Comparison of ENCODE assay signal across 8 mouse cellular contexts in genomic region chr2:71529511-71530351, GRCm38 (mm10). TPM values are rescaled to one million over a fixed set of nuclear protein-coding genes. Genes with fewer than 3 reads are reported as not detected.
DNase-seq lines count a peak whose midpoint lies in the region; ATAC-seq and TF ChIP-seq lines count a peak whose summit lies in the region.

No protein-coding gene starts in this region.

- in situ Hi-C loops in CH12.LX (cut with MboI; ENCODE audit: low pct_ligation_motif_present, low pct_unique_long_range_greater_than_20kb, low sequenced_read_pairs) = loop anchor here (5.0 to 25.0 kb wide), 2 partner anchors 72 to 242 kb away; no protein-coding TSS in a partner anchor

- TF ChIP-seq POLR2A in CH12.LX (IDR thresholded peaks at IDR 0.05; ENCODE audit: low read depth, low read length) = peak; percentile 31; the same call in 1 of the 2 replicates

- H3K4me2 ChIP-seq in CH12.LX (ENCODE audit: insufficient read depth, low read depth, poor library complexity, severe bottlenecking) = peak overlapping the region; percentile 1
- peak overlapping the region; percentile 79 for H3K4me2 ChIP-seq in heart, embryonic 15.5 days

- no peak for TF ChIP-seq EP300 in CH12.LX (IDR thresholded peaks at IDR 0.05; ENCODE audit: low read length)

- H3K79me2 ChIP-seq in CH12.LX (replicated peaks; ENCODE audit: control insufficient read depth, extremely low read depth, insufficient read depth, poor library complexity, severe bottlenecking) = no peaks in the 10 kb centered on the region

- no peak overlapping the region for H3K9ac ChIP-seq in CH12.LX (ENCODE audit: insufficient read depth, low read depth)
- peak overlapping the region; percentile 8; the same call in 1 of the 2 replicates for H3K9ac ChIP-seq in heart, embryonic 15.5 days

- under 1% methylated on average over 58 of the region's 60 CpGs for WGBS in heart, embryonic 15.5 days

- peak; percentile 44 for DNase-seq in CH12.LX (ENCODE audit: extremely low read depth)
- peak; percentile 92 for DNase-seq in adipocyte (ENCODE audit: low spot score)
- peak; percentile 11 for DNase-seq in fat pad, adult 2 months (ENCODE audit: extremely low read depth, low read depth, low spot score)
- DNase-seq in kidney, postnatal 10 days = peak; percentile 87
- peak; percentile 69 for DNase-seq in lung, postnatal 14 days
- DNase-seq in retina, postnatal 7 days (ENCODE audit: low read depth, low spot score) = peak; percentile 57
- no peak for DNase-seq in cerebellum, postnatal 36 days

- dilution Hi-C loops in CH12.LX (cut with MboI; ENCODE audit: extremely low pct_ligation_motif_present, extremely low pct_unique_long_range_greater_than_20kb, low sequenced_read_pairs) = no loop called here

- no peaks in the 10 kb centered on the region for H3K36me3 ChIP-seq in CH12.LX (replicated peaks in 1 of 2; ENCODE audit: control insufficient read depth in 1 of 2, insufficient read depth in 1 of 2, low read length in 1 of 2)
- no peaks in the 10 kb centered on the region for H3K36me3 ChIP-seq in heart, embryonic 15.5 days

- peak overlapping the region; percentile 17 to 51 (median 25) for H3K4me3 ChIP-seq in CH12.LX (replicated peaks in 1 of 3; ENCODE audit: low read depth in 2 of 3, low read length in 2 of 3, poor library complexity in 1 of 3)
- peak overlapping the region; percentile 51 for H3K4me3 ChIP-seq in heart, embryonic 15.5 days

- H3K27me3 ChIP-seq in CH12.LX (replicated peaks) = no peaks in the 10 kb centered on the region
- H3K27me3 ChIP-seq in heart, embryonic 15.5 days = peaks cover 99% of the 10 kb centered on the region

- TF ChIP-seq CTCF in CH12.LX (conservative IDR thresholded peaks at IDR 0.05 in 1 of 2, IDR thresholded peaks at IDR 0.05 in 1 of 2; ENCODE audit: low read depth in 2 of 2, low read length in 2 of 2) = no peak

- no peak overlapping the region for H3K27ac ChIP-seq in CH12.LX (ENCODE audit: insufficient read depth, low read depth)
- no peak overlapping the region for H3K27ac ChIP-seq in heart, embryonic 15.5 days

- no peak for TF ChIP-seq RAD21 in CH12.LX (IDR thresholded peaks at IDR 0.05; ENCODE audit: low read depth, low read length)

- H3K4me1 ChIP-seq in CH12.LX (ENCODE audit: control insufficient read depth in 1 of 2, insufficient read depth in 2 of 2) = peaks cover 0 to 9% of the 10 kb centered on the region in 2 experiments; a peak in 2 of 4 replicates
- H3K4me1 ChIP-seq in heart, embryonic 15.5 days (replicated peaks) = peaks cover 29% of the 10 kb centered on the region

- peak; percentile 80 for ATAC-seq in heart, embryonic 15.5 days (replicated peaks; ENCODE audit: insufficient number of reproducible peaks, insufficient read depth, low FRiP score, low read depth)

- peaks cover 23% of the 10 kb centered on the region for H3K9me3 ChIP-seq in CH12.LX (replicated peaks; ENCODE audit: low read length)
- no peaks in the 10 kb centered on the region for H3K9me3 ChIP-seq in heart, embryonic 15.5 days (replicated peaks)

TF ChIP-seq in CH12.LX, 34 proteins besides CTCF, POLR2A, EP300 and RAD21:
- no peak for TF ChIP-seq ZKSCAN1 (IDR thresholded peaks at IDR 0.05; ENCODE audit: borderline replicate concordance, low read depth, low read length)
- TF ChIP-seq NELFE (IDR thresholded peaks at IDR 0.05; ENCODE audit: low read depth, low read length) = 0 out of 2 replicates have a peak, but pooled peaks have one; percentile 20
- TF ChIP-seq TBP (conservative IDR thresholded peaks at IDR 0.05; ENCODE audit: low read depth, low read length) = 0 out of 2 replicates have a peak, but pooled peaks have one; percentile 30

RNA-seq across cellular contexts. Expression of gene Dlx1, which starts 1.8 kb away (rescaled TPM):
- total RNA-seq in CH12.LX (2012; rRNA removed) (0.17 and 0.21 TPM in 2 replicates), CH12.LX (2014; rRNA removed) (0.07 and 0.11 TPM in 2 replicates)
- 0.27 TPM in 1 of 2 replicates, not detected in the other for polyA plus RNA-seq in CH12.LX (2012; ENCODE audit: insufficient read length, low read depth)
- polyA plus RNA-seq in heart, embryonic 15.5 days (2015; fragmentation: Nextera tagmentation; extraction: Ambion mirVana) = 0.13 and 0.58 TPM in 2 replicates

RNA-seq across cellular contexts. Expression of gene Dlx2, which starts 16.8 kb away (rescaled TPM):
- total RNA-seq in CH12.LX (2012; rRNA removed) (not detected in 2 replicates), CH12.LX (2014; rRNA removed) (not detected in 2 replicates)
- not detected in 2 replicates for polyA plus RNA-seq in CH12.LX (2012; ENCODE audit: insufficient read length, low read depth)
- polyA plus RNA-seq in heart, embryonic 15.5 days (2015; fragmentation: Nextera tagmentation; extraction: Ambion mirVana) = 0.11 and 0.16 TPM in 2 replicates

Comparison
In these comparisons a context has a peak if more than half of its experiments do, and no peak if none do; other contexts are left out.
1. DNase-seq: peak in CH12.LX (single experiment), adipocyte (single experiment), fat pad, adult 2 months (single experiment), kidney, postnatal 10 days (single experiment), lung, postnatal 14 days (single experiment) and retina, postnatal 7 days (single experiment); none in cerebellum, postnatal 36 days (0 of 2).